Mouse (Mus musculus): Measurements from ENCODE around the gene Shisa9.

- no peak for TF ChIP-seq POLR2A (IDR thresholded peaks at IDR 0.05; ENCODE audit: borderline replicate concordance, insufficient read depth, low read length)
- TF ChIP-seq CTCF (IDR thresholded peaks at IDR 0.05; ENCODE audit: borderline replicate concordance, insufficient read depth, low read depth, low read length), result no peak
These were observed 92.4 kb downstream of the Shisa9 start for GRCm38 (mm10) chr16:12076270-12076669.

All from cerebellum, adult 2 months (tissue).